Mouse (Mus musculus): ENCODE measurements around the gene Zfp970. TPM values are rescaled to one million over a fixed set of nuclear protein-coding genes. Genes with fewer than 3 reads are reported as not detected.

Gene Zfp970
- polyA plus RNA-seq (2012; fragmentation: generic; extraction: Trizol): 1 to 10 TPM in 1 of 2 experiments, under 1 TPM in 1; 0.06 to 1.8 TPM

DNA sequence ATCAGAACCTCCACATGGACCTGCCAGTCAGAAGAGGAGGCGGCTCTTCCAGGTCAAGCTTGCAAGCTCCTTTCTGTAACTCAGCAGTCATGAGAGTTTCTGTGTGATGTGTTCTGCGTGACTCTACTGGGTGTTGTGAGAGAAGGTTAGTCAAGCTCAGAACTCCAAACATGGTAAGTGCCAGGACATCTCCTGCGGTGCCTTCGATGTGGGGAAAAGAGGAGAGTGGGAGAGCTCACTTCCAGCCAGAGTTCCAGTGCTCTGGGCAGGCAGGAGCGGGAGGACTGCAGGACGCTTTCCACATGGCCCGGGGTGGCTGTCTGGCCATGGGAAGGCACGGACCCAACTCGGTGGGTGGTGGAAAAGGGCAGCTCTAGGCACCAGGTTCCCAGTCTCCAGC is at the start of gene Zfp970:
Gene Zfp970, plus strand, starts transcription at position 58 of the 400 bp plus-strand sequence.

DNA sequence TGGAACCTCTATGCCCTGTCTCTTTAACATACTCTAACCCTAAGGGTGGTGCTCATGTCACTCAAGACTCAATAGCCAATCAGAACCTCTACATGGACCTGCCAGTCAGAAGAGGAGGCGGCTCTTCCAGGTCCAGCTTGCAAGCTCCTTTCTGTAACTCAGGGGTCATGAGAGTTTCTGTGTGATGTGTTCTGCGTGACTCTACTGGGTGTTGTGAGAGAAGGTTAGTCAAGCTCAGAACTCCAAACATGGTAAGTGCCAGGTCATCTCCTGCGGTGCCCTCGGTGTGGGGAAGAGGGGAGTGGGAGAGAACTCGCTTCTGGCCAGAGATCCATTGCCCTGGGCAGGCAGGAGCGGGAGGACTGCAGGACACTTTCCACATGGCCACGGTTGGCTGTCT is 33.5 kb downstream of the Zfp970 start, which contains the start of gene Gm14403:
Gene Gm14403, plus strand, starts transcription at position 149 of the 400 bp plus-strand sequence.

Other genes with a start within 250 kb of the Zfp970 start
- under 1 TPM in 1 of 2 experiments, not detected in 1; 0.06 TPM for gene Gm14409, start 197.7 kb upstream of the Zfp970 start, polyA plus RNA-seq (2012; fragmentation: generic; extraction: Trizol)
- gene Gm14412, start 140.4 kb upstream of the Zfp970 start, polyA plus RNA-seq (2012; fragmentation: generic; extraction: Trizol): under 1 TPM in 1 of 2 experiments, not detected in 1; 0.07 TPM
- gene Gm14418, start 66.4 kb upstream of the Zfp970 start, polyA plus RNA-seq (2012; fragmentation: generic; extraction: Trizol): 1 to 10 TPM in 1 of 2 experiments, under 1 TPM in 1; 0.43 to 4.5 TPM
- gene Gm14403, start 33.5 kb downstream of the Zfp970 start, polyA plus RNA-seq (2012; fragmentation: generic; extraction: Trizol): 1 to 10 TPM in 1 of 2 experiments, under 1 TPM in 1; 0.08 to 1.8 TPM
- under 1 TPM in 1 of 2 experiments, not detected in 1; 0.20 TPM for gene Gm14406, start 113.5 kb downstream of the Zfp970 start, polyA plus RNA-seq (2012; fragmentation: generic; extraction: Trizol)

Measured in C3H10T1/2 (cell line).